Mouse (Mus musculus): Measurements from ENCODE around the gene Akr1d1. TPM values are rescaled to one million over a fixed set of nuclear protein-coding genes. Genes with fewer than 3 reads are reported as not detected.

Akr1d1 gene
- polyA plus RNA-seq, 1 experiment from 2014 or later = 0.15 TPM

GRCm38 (mm10) chr6:37600976-37601498, 71.1 kb downstream of the Akr1d1 start:
- 82% methylated on average over 7 of the region's 7 CpGs for WGBS
- Histone ChIP-seq H3K9ac (ENCODE audit: low read depth, low read length) (no peak overlapping the region), H3K9me3 (ENCODE audit: control insufficient read depth, low read length) (no peaks in the 10 kb centered on the region), H3K4me1 (replicated peaks; ENCODE audit: control insufficient read depth, insufficient read depth, low read length) (peaks cover 2% of the 10 kb centered on the region; the same call in 1 of the 2 replicates), H3K27me3 (replicated peaks; ENCODE audit: control insufficient read depth, insufficient read depth, low read length) (no peaks in the 10 kb centered on the region), H3K36me3 (ENCODE audit: control insufficient read depth, insufficient read depth, low read length) (no peaks in the 10 kb centered on the region), H3K4me3 (ENCODE audit: low read depth, low read length) (no peak overlapping the region), H3K27ac (ENCODE audit: low read depth, low read length) (no peak overlapping the region), H3K4me2 (no peak overlapping the region)
- no peak for ATAC-seq (replicated peaks; ENCODE audit: low FRiP score)
- no peak for DNase-seq (ENCODE audit: low spot score)

- 57% methylated on average over 9 of the region's 9 CpGs for WGBS
- ATAC-seq (replicated peaks; ENCODE audit: low FRiP score) (no peak), DNase-seq (ENCODE audit: low spot score) (no peak)
- Histone ChIP-seq H3K27ac (ENCODE audit: low read depth, low read length) (no peak overlapping the region), H3K36me3 (ENCODE audit: control insufficient read depth, insufficient read depth, low read length) (no peaks in the 10 kb centered on the region), H3K4me1 (replicated peaks; ENCODE audit: control insufficient read depth, insufficient read depth, low read length) (peaks cover 9% of the 10 kb centered on the region), H3K9ac (ENCODE audit: low read depth, low read length) (no peak overlapping the region), H3K4me2 (no peak overlapping the region), H3K27me3 (replicated peaks; ENCODE audit: control insufficient read depth, insufficient read depth, low read length) (no peaks in the 10 kb centered on the region), H3K9me3 (ENCODE audit: control insufficient read depth, low read length) (no peaks in the 10 kb centered on the region), H3K4me3 (ENCODE audit: low read depth, low read length) (no peak overlapping the region)
Measured at GRCm38 (mm10) chr6:37602857-37603765, 73.1 kb downstream of the Akr1d1 start.

GRCm38 (mm10) chr6:37604178-37604883, 74.4 kb downstream of the Akr1d1 start:
- H3K4me3 ChIP-seq (ENCODE audit: low read depth, low read length) = no peak overlapping the region
- WGBS = 80% methylated on average over 4 of the region's 4 CpGs
- H3K36me3 ChIP-seq (ENCODE audit: control insufficient read depth, insufficient read depth, low read length) = no peaks in the 10 kb centered on the region
- no peak overlapping the region for H3K4me2 ChIP-seq
- no peak overlapping the region for H3K27ac ChIP-seq (ENCODE audit: low read depth, low read length)
- H3K9ac ChIP-seq (ENCODE audit: low read depth, low read length) = no peak overlapping the region
- DNase-seq (ENCODE audit: low spot score) (no peak), ATAC-seq (replicated peaks; ENCODE audit: low FRiP score) (no peak)
- H3K4me1 ChIP-seq (replicated peaks; ENCODE audit: control insufficient read depth, insufficient read depth, low read length) = peaks cover 9% of the 10 kb centered on the region
- no peaks in the 10 kb centered on the region for H3K9me3 ChIP-seq (ENCODE audit: control insufficient read depth, low read length)
- no peaks in the 10 kb centered on the region for H3K27me3 ChIP-seq (replicated peaks; ENCODE audit: control insufficient read depth, insufficient read depth, low read length)

- H3K9me3 ChIP-seq (ENCODE audit: control insufficient read depth, low read length) = no peaks in the 10 kb centered on the region
- no peak overlapping the region for H3K4me3 ChIP-seq (ENCODE audit: low read depth, low read length)
- H3K9ac ChIP-seq (ENCODE audit: low read depth, low read length) = no peak overlapping the region
- H3K36me3 ChIP-seq (ENCODE audit: control insufficient read depth, insufficient read depth, low read length) = no peaks in the 10 kb centered on the region
- no peak for DNase-seq (ENCODE audit: low spot score)
- H3K4me2 ChIP-seq = no peak overlapping the region
- peaks cover 9% of the 10 kb centered on the region for H3K4me1 ChIP-seq (replicated peaks; ENCODE audit: control insufficient read depth, insufficient read depth, low read length)
- ATAC-seq (replicated peaks; ENCODE audit: low FRiP score) = no peak
- H3K27ac ChIP-seq (ENCODE audit: low read depth, low read length) = no peak overlapping the region
- WGBS = 54% methylated on average over 5 of the region's 5 CpGs
- H3K27me3 ChIP-seq (replicated peaks; ENCODE audit: control insufficient read depth, insufficient read depth, low read length) = no peaks in the 10 kb centered on the region
Measured at GRCm38 (mm10) chr6:37604884-37605269, 74.9 kb downstream of the Akr1d1 start.

GRCm38 (mm10) chr6:37607511-37608289, 77.7 kb downstream of the Akr1d1 start:
- Histone ChIP-seq H3K4me1 (replicated peaks; ENCODE audit: control insufficient read depth, insufficient read depth, low read length) (peaks cover 9% of the 10 kb centered on the region), H3K4me3 (ENCODE audit: low read depth, low read length) (no peak overlapping the region), H3K9ac (ENCODE audit: low read depth, low read length) (no peak overlapping the region), H3K27ac (ENCODE audit: low read depth, low read length) (no peak overlapping the region), H3K36me3 (ENCODE audit: control insufficient read depth, insufficient read depth, low read length) (no peaks in the 10 kb centered on the region), H3K9me3 (ENCODE audit: control insufficient read depth, low read length) (no peaks in the 10 kb centered on the region), H3K27me3 (replicated peaks; ENCODE audit: control insufficient read depth, insufficient read depth, low read length) (no peaks in the 10 kb centered on the region), H3K4me2 (no peak overlapping the region)
- 42% methylated on average over 3 of the region's 3 CpGs for WGBS
- ATAC-seq (replicated peaks; ENCODE audit: low FRiP score) (no peak), DNase-seq (ENCODE audit: low spot score) (no peak)

- Histone ChIP-seq H3K9me3 (ENCODE audit: control insufficient read depth, low read length) (no peaks in the 10 kb centered on the region), H3K36me3 (ENCODE audit: control insufficient read depth, insufficient read depth, low read length) (no peaks in the 10 kb centered on the region), H3K27ac (ENCODE audit: low read depth, low read length) (no peak overlapping the region), H3K4me2 (no peak overlapping the region), H3K9ac (ENCODE audit: low read depth, low read length) (no peak overlapping the region), H3K27me3 (replicated peaks; ENCODE audit: control insufficient read depth, insufficient read depth, low read length) (no peaks in the 10 kb centered on the region), H3K4me1 (replicated peaks; ENCODE audit: control insufficient read depth, insufficient read depth, low read length) (peaks cover 7% of the 10 kb centered on the region), H3K4me3 (ENCODE audit: low read depth, low read length) (no peak overlapping the region)
- DNase-seq (ENCODE audit: low spot score) = no peak
- 70% methylated on average over 6 of the region's 6 CpGs for WGBS
- ATAC-seq (replicated peaks; ENCODE audit: low FRiP score) = no peak
Measured at GRCm38 (mm10) chr6:37612603-37613284, 82.8 kb downstream of the Akr1d1 start.

GRCm38 (mm10) chr6:37615490-37615889, 85.5 kb downstream of the Akr1d1 start:
- WGBS = 88% methylated on average over 2 of the region's 2 CpGs
- DNase-seq (ENCODE audit: low spot score) = no peak
- no peaks in the 10 kb centered on the region for H3K36me3 ChIP-seq (ENCODE audit: control insufficient read depth, insufficient read depth, low read length)

GRCm38 (mm10) chr6:37616136-37616535, 86.2 kb downstream of the Akr1d1 start:
- ATAC-seq (replicated peaks; ENCODE audit: low FRiP score) = no peak
- Histone ChIP-seq H3K4me1 (replicated peaks; ENCODE audit: control insufficient read depth, insufficient read depth, low read length) (peaks cover 4% of the 10 kb centered on the region; the same call in 1 of the 2 replicates), H3K9ac (ENCODE audit: low read depth, low read length) (no peak overlapping the region), H3K4me3 (ENCODE audit: low read depth, low read length) (no peak overlapping the region), H3K27ac (ENCODE audit: low read depth, low read length) (no peak overlapping the region), H3K9me3 (ENCODE audit: control insufficient read depth, low read length) (no peaks in the 10 kb centered on the region), H3K4me2 (no peak overlapping the region), H3K27me3 (replicated peaks; ENCODE audit: control insufficient read depth, insufficient read depth, low read length) (no peaks in the 10 kb centered on the region), H3K36me3 (ENCODE audit: control insufficient read depth, insufficient read depth, low read length) (no peaks in the 10 kb centered on the region)
- WGBS = 94% methylated on average over 7 of the region's 7 CpGs
- DNase-seq (ENCODE audit: low spot score) = no peak

More at GRCm38 (mm10) chr6:37615490-37615889, 85.5 kb downstream of the Akr1d1 start:
- Histone ChIP-seq H3K4me3 (ENCODE audit: low read depth, low read length) (no peak overlapping the region), H3K4me2 (no peak overlapping the region), H3K9ac (ENCODE audit: low read depth, low read length) (no peak overlapping the region), H3K27ac (ENCODE audit: low read depth, low read length) (no peak overlapping the region), H3K27me3 (replicated peaks; ENCODE audit: control insufficient read depth, insufficient read depth, low read length) (no peaks in the 10 kb centered on the region), H3K9me3 (ENCODE audit: control insufficient read depth, low read length) (no peaks in the 10 kb centered on the region), H3K4me1 (replicated peaks; ENCODE audit: control insufficient read depth, insufficient read depth, low read length) (peaks cover 4% of the 10 kb centered on the region; the same call in 1 of the 2 replicates)
- no peak for ATAC-seq (replicated peaks; ENCODE audit: low FRiP score)
